Mouse (Mus musculus) liver, postnatal 0 days (tissue): Measurements from ENCODE around the gene Ccdc162.

Experiments used
- CTCF ChIP-seq: sonication (generic); IDR thresholded peaks from 2 replicates; pipeline ENCODE4 v1.5.1; 2016; ENCODE audit warnings: antibody characterized with exemption, low read depth
- EP300 ChIP-seq: IDR thresholded peaks from 2 replicates; pipeline ENCODE4 v1.6.1; 2016; ENCODE audit warnings: antibody characterized with exemption, low read depth, mild to moderate bottlenecking

- TF ChIP-seq EP300: no peak
- TF ChIP-seq CTCF: no peak
Measured at GRCm38 (mm10) chr10:41697040-41697439, 19.4 kb downstream of the Ccdc162 start.
